Mouse (Mus musculus) intestine, embryonic 15.5 days (tissue): ENCODE results near the gene Myh14. TPM values are rescaled to one million over a fixed set of nuclear protein-coding genes. Genes with fewer than 3 reads are reported as not detected.

Experiments used
- ATAC-seq: fragments of 200-750 bp; cut with Nextera tagmentation; 2 replicates; pipeline ENCODE4 v1.8.0; 2017; ENCODE audit warnings: moderate TSS enrichment, moderate library complexity
- H3K27ac ChIP-seq: fragments of 300-500 bp; sonication (generic); 2 replicates; pipeline ENCODE4 v1.5.1; 2015; ENCODE audit warnings: mild to moderate bottlenecking, inconsistent platforms
- H3K27me3 ChIP-seq: fragments of 300-500 bp; sonication (generic); replicated peaks from 2 replicates; pipeline ENCODE4 v1.6.1; 2015; ENCODE audit warnings: inconsistent platforms
- H3K36me3 ChIP-seq: fragments of 300-500 bp; sonication (generic); 2 replicates; pipeline ENCODE4 v1.6.1; 2015; ENCODE audit warnings: inconsistent platforms
- H3K4me1 ChIP-seq: fragments of 300-500 bp; sonication (generic); replicated peaks from 2 replicates; pipeline ENCODE4 v1.6.1; 2015; ENCODE audit warnings: inconsistent platforms
- H3K4me2 ChIP-seq: fragments of 300-500 bp; sonication (generic); replicated peaks from 2 replicates; pipeline ENCODE4 v1.6.1; 2015; ENCODE audit warnings: mild to moderate bottlenecking, inconsistent platforms
- H3K4me3 ChIP-seq: fragments of 300-500 bp; sonication (generic); replicated peaks from 2 replicates; pipeline ENCODE4 v1.5.1; 2015; ENCODE audit warnings: inconsistent platforms
- H3K9ac ChIP-seq: fragments of 300-500 bp; sonication (generic); 2 replicates; pipeline ENCODE4 v1.6.1; 2015; ENCODE audit warnings: inconsistent platforms
- H3K9me3 ChIP-seq: fragments of 300-500 bp; sonication (generic); 2 replicates; pipeline ENCODE4 v1.6.1; 2016; ENCODE audit warnings: inconsistent platforms
- WGBS: fragments of 180-500 bp; shearing (Covaris S2); methylation state at CpG from one replicate; pipeline ENCODE4 v1.1.7; 2015; 5-methylcytosine and 5-hydroxymethylcytosine counted together
- polyA plus RNA-seq: library from polyadenylated mRNA; unstranded; fragments of >200 nt; fragmentation: Nextera tagmentation; extraction: Ambion mirVana; gene quantifications from 2 replicates; pipeline ENCODE4 v1.2.1, GENCODE M21; 2015

The Myh14 gene
- polyA plus RNA-seq, 1 experiment from 2014 or later: 68.4 TPM

- peak; percentile 83 for ATAC-seq
- WGBS: 58% methylated on average over 13 of the region's 13 CpGs
- peak overlapping the region; percentile 97 for H3K27ac ChIP-seq
- peaks cover 13% of the 10 kb centered on the region for H3K27me3 ChIP-seq
- no peaks in the 10 kb centered on the region for H3K9me3 ChIP-seq
- H3K4me2 ChIP-seq: peak overlapping the region; percentile 51
- H3K36me3 ChIP-seq: no peaks in the 10 kb centered on the region
- H3K4me1 ChIP-seq: peaks cover 17% of the 10 kb centered on the region; the same call in 1 of the 2 replicates
- peak overlapping the region; percentile 55 for H3K9ac ChIP-seq
- peak overlapping the region; percentile 38 for H3K4me3 ChIP-seq
Measured at GRCm38 (mm10) chr7:44667996-44668738, 2.5 kb downstream of the Myh14 start.

DNA sequence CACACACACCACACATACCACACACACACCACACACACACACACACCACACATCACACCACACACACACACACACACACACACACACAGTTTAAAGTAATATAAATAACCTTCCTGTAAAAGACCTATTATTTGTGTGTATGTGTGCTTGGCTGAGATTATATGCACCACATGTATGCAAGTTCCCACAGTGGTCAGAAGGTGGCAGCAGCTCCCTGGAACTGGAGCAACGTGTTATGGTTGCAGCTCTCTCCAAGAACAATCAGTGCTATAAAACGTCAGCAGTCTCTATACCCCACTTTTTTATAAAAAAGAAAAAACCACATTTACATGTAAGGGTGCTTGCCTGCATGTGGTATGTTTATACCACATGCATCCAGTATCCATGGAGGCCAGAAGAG lies 4.2 kb downstream of the Myh14 start:
- Histone ChIP-seq H3K9me3 (no peaks in the 10 kb centered on the region), H3K9ac (no peak overlapping the region), H3K4me2 (no peak overlapping the region), H3K4me3 (no peak overlapping the region), H3K27me3 (peaks cover 13% of the 10 kb centered on the region), H3K4me1 (peaks cover 26% of the 10 kb centered on the region), H3K36me3 (no peaks in the 10 kb centered on the region), H3K27ac (no peak overlapping the region)
- 91% methylated on average over 2 of the region's 2 CpGs for WGBS
- no peak for ATAC-seq

DNA sequence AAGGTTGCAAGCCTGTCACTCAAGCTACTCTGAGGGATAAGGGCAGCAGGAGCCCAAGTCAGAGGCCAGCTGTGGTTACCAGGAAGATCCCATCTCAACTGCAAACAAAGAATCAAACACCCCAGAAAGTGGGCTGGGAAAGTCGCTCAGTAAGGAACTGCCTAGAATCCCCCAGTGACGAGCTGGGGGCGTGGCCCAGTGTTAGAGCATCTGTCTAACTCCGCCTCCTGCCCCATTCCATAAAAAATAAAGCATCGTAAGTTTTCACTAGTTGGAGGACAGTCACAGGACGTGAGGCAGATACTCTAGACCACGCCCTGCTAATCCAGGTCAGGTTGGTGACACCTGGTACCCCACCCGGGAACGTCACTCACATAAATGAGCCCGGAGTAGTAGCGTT lies 5.9 kb downstream of the Myh14 start:
- no peaks in the 10 kb centered on the region for H3K9me3 ChIP-seq
- no peak overlapping the region for H3K9ac ChIP-seq
- no peaks in the 10 kb centered on the region for H3K36me3 ChIP-seq
- H3K4me2 ChIP-seq: peak overlapping the region; percentile 22; the same call in 1 of the 2 replicates
- H3K27ac ChIP-seq: no peak overlapping the region
- peaks cover 16% of the 10 kb centered on the region for H3K4me1 ChIP-seq
- 29% methylated on average over 11 of the region's 11 CpGs for WGBS
- H3K4me3 ChIP-seq: no peak overlapping the region
- peaks cover 3% of the 10 kb centered on the region; the same call in 1 of the 2 replicates for H3K27me3 ChIP-seq
- ATAC-seq: no peak

GRCm38 (mm10) chr7:44663546-44663945 lies 7.1 kb downstream of the Myh14 start:
- Histone ChIP-seq H3K36me3 (no peaks in the 10 kb centered on the region), H3K9me3 (no peaks in the 10 kb centered on the region), H3K4me2 (no peak overlapping the region), H3K4me3 (no peak overlapping the region), H3K9ac (no peak overlapping the region), H3K27me3 (no peaks in the 10 kb centered on the region), H3K4me1 (peaks cover 16% of the 10 kb centered on the region), H3K27ac (no peak overlapping the region)
- 77% methylated on average over 5 of the region's 5 CpGs for WGBS
- no peak for ATAC-seq

DNA sequence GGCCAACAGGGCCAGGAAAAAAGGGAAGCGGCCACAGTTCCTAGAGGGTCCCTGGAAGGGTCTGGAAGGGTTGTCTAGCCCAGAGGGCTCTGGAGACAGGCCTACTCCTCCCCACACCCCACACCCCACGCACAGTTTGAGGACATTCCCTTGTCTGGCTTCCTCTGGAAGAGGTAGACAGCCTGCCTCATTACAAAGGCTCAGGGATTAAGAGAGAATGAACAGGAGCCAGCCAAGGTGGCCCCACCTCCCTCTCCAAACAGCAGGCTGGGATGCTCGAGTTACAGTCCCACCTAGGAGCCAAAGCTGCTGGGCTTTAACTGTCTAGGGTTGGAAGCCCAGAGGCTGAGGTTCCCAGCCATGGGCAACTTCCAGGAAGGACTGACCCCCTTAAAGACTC lies 8.1 kb downstream of the Myh14 start:
- peak; percentile 12; the same call in 1 of the 2 replicates for ATAC-seq

DNA sequence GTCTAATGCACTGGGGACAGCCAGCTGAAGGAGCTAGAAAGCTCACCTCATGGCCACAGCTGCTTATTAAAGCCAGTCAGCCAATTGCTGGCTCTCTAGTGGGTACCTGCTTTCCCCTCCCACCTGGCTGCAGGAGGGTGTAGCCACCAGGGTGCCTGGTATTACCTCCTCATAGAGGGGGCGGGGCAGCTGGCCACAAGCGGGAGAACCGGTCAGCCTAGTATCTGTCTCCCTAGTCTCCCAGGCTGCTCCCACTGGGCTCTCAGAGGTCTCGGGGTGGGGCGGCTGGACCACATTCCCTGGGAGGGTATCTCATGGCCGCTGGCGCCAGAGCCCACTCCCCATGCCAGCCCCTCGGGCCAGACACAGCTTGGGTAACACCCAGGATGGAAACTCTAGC lies 8.5 kb downstream of the Myh14 start:
- no peaks in the 10 kb centered on the region for H3K9me3 ChIP-seq
- peak; percentile 93 for ATAC-seq
- no peak overlapping the region for H3K4me3 ChIP-seq
- H3K27ac ChIP-seq: 0 out of 2 replicates have a peak overlapping the region, but pooled peaks have one; percentile 32
- H3K9ac ChIP-seq: no peak overlapping the region
- no peaks in the 10 kb centered on the region for H3K27me3 ChIP-seq
- H3K36me3 ChIP-seq: no peaks in the 10 kb centered on the region
- H3K4me2 ChIP-seq: peak overlapping the region; percentile 30; the same call in 1 of the 2 replicates
- peaks cover 16% of the 10 kb centered on the region for H3K4me1 ChIP-seq
- WGBS: 11% methylated on average over 8 of the region's 8 CpGs

More for the DNA sequence above, 8.1 kb downstream of the Myh14 start:
- Histone ChIP-seq H3K9me3 (no peaks in the 10 kb centered on the region), H3K4me2 (peak overlapping the region; percentile 30; the same call in 1 of the 2 replicates), H3K9ac (no peak overlapping the region), H3K4me1 (peaks cover 16% of the 10 kb centered on the region), H3K27ac (0 out of 2 replicates have a peak overlapping the region, but pooled peaks have one; percentile 32), H3K36me3 (no peaks in the 10 kb centered on the region), H3K4me3 (no peak overlapping the region), H3K27me3 (no peaks in the 10 kb centered on the region)
- 8% methylated on average over 3 of the region's 3 CpGs for WGBS

GRCm38 (mm10) chr7:44661219-44661618 lies 9.4 kb downstream of the Myh14 start:
- H3K4me2 ChIP-seq: no peak overlapping the region
- 81% methylated on average over 5 of the region's 5 CpGs for WGBS
- H3K9me3 ChIP-seq: no peaks in the 10 kb centered on the region
- peaks cover 16% of the 10 kb centered on the region for H3K4me1 ChIP-seq
- no peak for ATAC-seq
- H3K36me3 ChIP-seq: no peaks in the 10 kb centered on the region
- H3K27ac ChIP-seq: no peak overlapping the region
- no peak overlapping the region for H3K9ac ChIP-seq
- H3K27me3 ChIP-seq: no peaks in the 10 kb centered on the region
- no peak overlapping the region for H3K4me3 ChIP-seq

- peak; percentile 37; the same call in 1 of the 2 replicates for ATAC-seq
- 17% methylated on average over 8 of the region's 8 CpGs for WGBS
- no peak overlapping the region for H3K9ac ChIP-seq
- no peaks in the 10 kb centered on the region for H3K27me3 ChIP-seq
- H3K9me3 ChIP-seq: no peaks in the 10 kb centered on the region
- no peaks in the 10 kb centered on the region for H3K4me1 ChIP-seq
- no peak overlapping the region for H3K27ac ChIP-seq
- no peak overlapping the region for H3K4me2 ChIP-seq
- H3K4me3 ChIP-seq: no peak overlapping the region
- 0 out of 2 replicates have a peak, but pooled peaks cover 4% of the 10 kb centered on the region for H3K36me3 ChIP-seq
Measured at GRCm38 (mm10) chr7:44655504-44655903, 15.1 kb downstream of the Myh14 start.

DNA sequence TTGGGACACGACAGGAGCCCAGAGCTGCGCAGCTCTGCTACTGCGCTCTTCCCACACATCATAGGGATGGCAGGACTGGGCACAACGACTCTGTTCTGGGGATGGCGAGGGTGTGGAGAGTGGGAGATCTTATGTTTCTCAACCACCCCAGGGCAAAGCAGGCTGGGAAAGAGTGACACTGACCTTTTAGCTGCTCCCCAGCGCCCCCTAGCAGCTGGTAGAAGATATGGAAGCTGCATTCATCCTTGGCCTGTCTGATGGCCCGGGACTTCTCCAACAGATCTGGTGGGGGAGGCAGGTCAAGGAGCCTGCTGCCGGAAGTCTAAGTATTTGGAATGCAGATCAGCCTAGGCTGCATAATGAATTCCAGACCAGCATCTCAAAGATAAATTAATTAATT lies 16.9 kb downstream of the Myh14 start:
- H3K4me2 ChIP-seq: no peak overlapping the region
- H3K4me3 ChIP-seq: no peak overlapping the region
- no peaks in the 10 kb centered on the region for H3K9me3 ChIP-seq
- no peaks in the 10 kb centered on the region for H3K4me1 ChIP-seq
- H3K36me3 ChIP-seq: 0 out of 2 replicates have a peak, but pooled peaks cover 4% of the 10 kb centered on the region
- H3K27ac ChIP-seq: no peak overlapping the region
- no peak for ATAC-seq
- WGBS: 50% methylated on average over 8 of the region's 8 CpGs
- no peak overlapping the region for H3K9ac ChIP-seq
- H3K27me3 ChIP-seq: no peaks in the 10 kb centered on the region

DNA sequence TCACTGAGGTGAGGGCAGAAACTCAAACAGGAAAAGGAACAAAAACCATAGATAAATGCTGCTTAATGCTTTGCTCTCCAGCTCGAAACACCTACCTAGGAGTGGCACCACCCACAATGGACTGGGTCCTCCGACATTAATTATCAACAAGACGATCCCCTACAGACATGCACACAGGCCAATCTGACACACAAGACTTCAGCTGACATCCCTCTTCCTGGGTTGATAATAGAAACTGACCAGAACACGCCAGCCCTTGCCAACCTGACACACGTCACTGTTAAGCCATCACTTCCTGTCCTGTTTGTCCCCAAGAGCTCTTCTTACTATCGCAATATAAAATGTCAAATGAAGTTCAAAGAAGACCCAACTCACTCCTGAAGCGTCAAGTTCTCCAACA lies 19.2 kb downstream of the Myh14 start:
- no peak for ATAC-seq
- Histone ChIP-seq H3K36me3 (0 out of 2 replicates have a peak, but pooled peaks cover 4% of the 10 kb centered on the region), H3K4me2 (no peak overlapping the region), H3K27ac (no peak overlapping the region), H3K9me3 (no peaks in the 10 kb centered on the region), H3K4me1 (no peaks in the 10 kb centered on the region; the same call in 1 of the 2 replicates), H3K9ac (no peak overlapping the region), H3K4me3 (no peak overlapping the region), H3K27me3 (no peaks in the 10 kb centered on the region; the same call in 1 of the 2 replicates)
- WGBS: 72% methylated on average over 7 of the region's 7 CpGs

DNA sequence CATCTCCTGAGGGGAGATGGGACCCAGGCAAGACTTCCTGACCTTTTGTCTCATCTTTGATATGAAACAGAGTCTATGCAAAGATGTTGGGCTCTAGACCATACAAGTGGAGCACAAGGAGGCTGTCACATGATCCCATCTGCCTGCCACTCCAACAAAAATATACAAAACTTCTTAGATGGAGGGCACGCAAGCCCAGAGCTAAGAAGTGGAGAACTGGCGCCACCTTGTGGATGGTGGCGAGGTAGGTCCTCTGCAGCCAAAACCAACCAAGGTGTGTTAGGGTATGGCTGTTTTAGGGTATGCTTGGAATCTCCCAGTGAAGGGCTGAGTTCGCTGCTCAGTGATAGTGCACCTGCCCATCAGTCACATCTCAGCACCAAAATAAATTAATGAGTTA lies 20.7 kb downstream of the Myh14 start:
- 12% methylated on average over 4 of the region's 4 CpGs for WGBS
- no peaks in the 10 kb centered on the region for H3K9me3 ChIP-seq
- no peak overlapping the region for H3K4me2 ChIP-seq
- peaks cover 10% of the 10 kb centered on the region for H3K27me3 ChIP-seq
- no peaks in the 10 kb centered on the region; the same call in 1 of the 2 replicates for H3K4me1 ChIP-seq
- no peak for ATAC-seq
- no peak overlapping the region for H3K27ac ChIP-seq
- H3K4me3 ChIP-seq: no peak overlapping the region
- H3K9ac ChIP-seq: no peak overlapping the region
- no peaks in the 10 kb centered on the region for H3K36me3 ChIP-seq

GRCm38 (mm10) chr7:44649094-44649610 lies 21.5 kb downstream of the Myh14 start:
- WGBS: 72% methylated on average over 8 of the region's 8 CpGs
- Histone ChIP-seq H3K4me2 (no peak overlapping the region), H3K9me3 (no peaks in the 10 kb centered on the region), H3K27me3 (peaks cover 13% of the 10 kb centered on the region), H3K4me1 (no peaks in the 10 kb centered on the region; the same call in 1 of the 2 replicates), H3K4me3 (no peak overlapping the region), H3K36me3 (no peaks in the 10 kb centered on the region), H3K9ac (no peak overlapping the region), H3K27ac (no peak overlapping the region)
- no peak for ATAC-seq
